Mouse (Mus musculus): ENCODE measurements around the gene Rasgef1b. TPM values are rescaled to one million over a fixed set of nuclear protein-coding genes. Genes with fewer than 3 reads are reported as not detected.
"Not testable (repeated sequence)": the region's sequence is repeated elsewhere in the genome, so short reads cannot be mapped to it uniquely, and the experiment has no call there.

The Rasgef1b gene
- polyA plus RNA-seq, 1 experiment from 2014 or later = 33.9 TPM

- DNase-seq (ENCODE audit: low spot score) (no peak), ATAC-seq (no peak)
- Histone ChIP-seq H3K4me1 (ENCODE audit: insufficient read depth, low read depth, low read length) (no peaks in the 10 kb centered on the region; the same call in 1 of the 2 replicates), H3K4me2 (replicated peaks; ENCODE audit: low read depth, low read length) (no peak overlapping the region), H3K27me3 (replicated peaks; ENCODE audit: insufficient read depth, low read length) (no peaks in the 10 kb centered on the region), H3K4me3 (ENCODE audit: low read depth, low read length) (no peak overlapping the region), H3K27ac (ENCODE audit: low read length) (no peak overlapping the region), H3K9ac (replicated peaks; ENCODE audit: low read depth) (no peak overlapping the region), H3K36me3 (ENCODE audit: insufficient read depth, low read length) (peaks cover 61% of the 10 kb centered on the region), H3K9me3 (ENCODE audit: low read length) (no peaks in the 10 kb centered on the region; the same call in 1 of the 2 replicates)
- TF ChIP-seq CTCF (IDR thresholded peaks at IDR 0.05) = no peak
- TF ChIP-seq EP300 (IDR thresholded peaks at IDR 0.05) = no peak
- WGBS = 75% methylated on average over 5 of the region's 5 CpGs
Observed at GRCm38 (mm10) chr5:99218385-99218784, 510.5 kb downstream of the Rasgef1b start.

GRCm38 (mm10) chr5:99216588-99217152 is 512.2 kb downstream of the Rasgef1b start:
- not testable (repeated sequence) for H3K4me3 ChIP-seq (ENCODE audit: low read depth, low read length); H3K27me3 ChIP-seq (replicated peaks; ENCODE audit: insufficient read depth, low read length); H3K9ac ChIP-seq (replicated peaks; ENCODE audit: low read depth); DNase-seq (ENCODE audit: low spot score); H3K9me3 ChIP-seq (ENCODE audit: low read length); H3K4me2 ChIP-seq (replicated peaks; ENCODE audit: low read depth, low read length); H3K27ac ChIP-seq (ENCODE audit: low read length); H3K4me1 ChIP-seq (ENCODE audit: insufficient read depth, low read depth, low read length)
- WGBS = 100% methylated on average over 1 of the region's 1 CpGs
- peak; percentile 49 for ATAC-seq
- H3K36me3 ChIP-seq (ENCODE audit: insufficient read depth, low read length) = peaks cover 44% of the 10 kb centered on the region

- TF ChIP-seq EP300 (IDR thresholded peaks at IDR 0.05) (no peak), CTCF (IDR thresholded peaks at IDR 0.05) (no peak)
- Histone ChIP-seq H3K27ac (ENCODE audit: low read length) (no peak overlapping the region), H3K4me1 (ENCODE audit: insufficient read depth, low read depth, low read length) (no peaks in the 10 kb centered on the region; the same call in 1 of the 2 replicates), H3K27me3 (replicated peaks; ENCODE audit: insufficient read depth, low read length) (no peaks in the 10 kb centered on the region), H3K9ac (replicated peaks; ENCODE audit: low read depth) (no peak overlapping the region), H3K9me3 (ENCODE audit: low read length) (no peaks in the 10 kb centered on the region), H3K36me3 (ENCODE audit: insufficient read depth, low read length) (peaks cover 32% of the 10 kb centered on the region; the same call in 1 of the 2 replicates), H3K4me2 (replicated peaks; ENCODE audit: low read depth, low read length) (no peak overlapping the region), H3K4me3 (ENCODE audit: low read depth, low read length) (no peak overlapping the region)
- 80% methylated on average over 7 of the region's 7 CpGs for WGBS
- 0 out of 2 replicates have a peak, but pooled peaks have one; percentile 16 for ATAC-seq
- no peak for DNase-seq (ENCODE audit: low spot score)
Observed at GRCm38 (mm10) chr5:99215207-99216157, 513.4 kb downstream of the Rasgef1b start.

GRCm38 (mm10) chr5:99214400-99214799 is 514.5 kb downstream of the Rasgef1b start:
- TF ChIP-seq CTCF (IDR thresholded peaks at IDR 0.05) (no peak), EP300 (IDR thresholded peaks at IDR 0.05) (no peak)
- Histone ChIP-seq H3K4me1 (ENCODE audit: insufficient read depth, low read depth, low read length) (no peaks in the 10 kb centered on the region; the same call in 1 of the 2 replicates), H3K9me3 (ENCODE audit: low read length) (no peaks in the 10 kb centered on the region), H3K9ac (replicated peaks; ENCODE audit: low read depth) (no peak overlapping the region), H3K27ac (ENCODE audit: low read length) (no peak overlapping the region), H3K27me3 (replicated peaks; ENCODE audit: insufficient read depth, low read length) (no peaks in the 10 kb centered on the region), H3K36me3 (ENCODE audit: insufficient read depth, low read length) (peaks cover 28% of the 10 kb centered on the region; the same call in 1 of the 2 replicates), H3K4me2 (replicated peaks; ENCODE audit: low read depth, low read length) (no peak overlapping the region), H3K4me3 (ENCODE audit: low read depth, low read length) (no peak overlapping the region)
- 71% methylated on average over 6 of the region's 6 CpGs for WGBS
- DNase-seq (ENCODE audit: low spot score) (peak; percentile 27), ATAC-seq (0 out of 2 replicates have a peak, but pooled peaks have one; percentile 8)

GRCm38 (mm10) chr5:99213211-99213610 is 515.7 kb downstream of the Rasgef1b start:
- DNase-seq (ENCODE audit: low spot score) = no peak
- Histone ChIP-seq H3K4me1 (ENCODE audit: insufficient read depth, low read depth, low read length) (no peaks in the 10 kb centered on the region; the same call in 1 of the 2 replicates), H3K4me3 (ENCODE audit: low read depth, low read length) (no peak overlapping the region), H3K9ac (replicated peaks; ENCODE audit: low read depth) (no peak overlapping the region), H3K4me2 (replicated peaks; ENCODE audit: low read depth, low read length) (no peak overlapping the region), H3K36me3 (ENCODE audit: insufficient read depth, low read length) (peaks cover 18% of the 10 kb centered on the region; the same call in 1 of the 2 replicates), H3K27me3 (replicated peaks; ENCODE audit: insufficient read depth, low read length) (no peaks in the 10 kb centered on the region), H3K27ac (ENCODE audit: low read length) (no peak overlapping the region), H3K9me3 (ENCODE audit: low read length) (no peaks in the 10 kb centered on the region)
- ATAC-seq = no peak
- TF ChIP-seq EP300 (IDR thresholded peaks at IDR 0.05) = no peak
- no peak for TF ChIP-seq CTCF (IDR thresholded peaks at IDR 0.05)
- 83% methylated on average over 6 of the region's 6 CpGs for WGBS

- DNase-seq (ENCODE audit: low spot score) = no peak
- H3K9me3 ChIP-seq (ENCODE audit: low read length) = no peaks in the 10 kb centered on the region
- H3K4me2 ChIP-seq (replicated peaks; ENCODE audit: low read depth, low read length) = no peak overlapping the region
- H3K4me3 ChIP-seq (ENCODE audit: low read depth, low read length) = no peak overlapping the region
- H3K27ac ChIP-seq (ENCODE audit: low read length) = no peak overlapping the region
- TF ChIP-seq CTCF (IDR thresholded peaks at IDR 0.05) (no peak), EP300 (IDR thresholded peaks at IDR 0.05) (no peak)
- no peaks in the 10 kb centered on the region for H3K36me3 ChIP-seq (ENCODE audit: insufficient read depth, low read length)
- H3K9ac ChIP-seq (replicated peaks; ENCODE audit: low read depth) = no peak overlapping the region
- peak; percentile 57 for ATAC-seq
- no peaks in the 10 kb centered on the region for H3K4me1 ChIP-seq (ENCODE audit: insufficient read depth, low read depth, low read length)
- 18% methylated on average over 2 of the region's 2 CpGs for WGBS
- no peaks in the 10 kb centered on the region for H3K27me3 ChIP-seq (replicated peaks; ENCODE audit: insufficient read depth, low read length)
Observed at GRCm38 (mm10) chr5:99203475-99203874, 525.4 kb downstream of the Rasgef1b start.

All from lung, postnatal 0 days (tissue).